Mouse (Mus musculus) stomach, embryonic 16.5 days (tissue): Measurements from ENCODE around the gene Zcwpw1. TPM values are rescaled to one million over a fixed set of nuclear protein-coding genes. Genes with fewer than 3 reads are reported as not detected.
A peak's percentile ranks its signal among the peaks of the same experiment; 100 is the strongest.
"Not testable (repeated sequence)": the region's sequence is repeated elsewhere in the genome, so short reads cannot be mapped to it uniquely, and the experiment has no call there.

Experiments used
- ATAC-seq: fragments of 200-750 bp; cut with Nextera tagmentation; 2 replicates; pipeline ENCODE4 v1.8.0; 2017; ENCODE audit warnings: moderate number of reproducible peaks, moderate TSS enrichment; ENCODE audit not compliant: insufficient read depth, low FRiP score
- H3K27ac ChIP-seq: fragments of 300-500 bp; sonication (generic); 2 replicates; pipeline ENCODE4 v1.5.1; 2014; ENCODE audit warnings: low read length
- H3K27me3 ChIP-seq: fragments of 300-500 bp; sonication (generic); 2 replicates; pipeline ENCODE4 v1.6.1; 2014; ENCODE audit warnings: low read length, control low read depth, mixed read lengths; ENCODE audit not compliant: control insufficient read depth, insufficient read depth
- H3K36me3 ChIP-seq: fragments of 300-500 bp; sonication (generic); 2 replicates; pipeline ENCODE4 v1.6.1; 2014; ENCODE audit warnings: low read length; ENCODE audit not compliant: control insufficient read depth, insufficient read depth
- H3K4me1 ChIP-seq: fragments of 300-500 bp; sonication (generic); 2 replicates; pipeline ENCODE4 v1.6.1; 2014; ENCODE audit warnings: low read length, control low read depth, mixed read lengths; ENCODE audit not compliant: control insufficient read depth, insufficient read depth
- H3K4me2 ChIP-seq: fragments of 300-500 bp; sonication (generic); 2 replicates; pipeline ENCODE4 v1.6.1; 2014; ENCODE audit warnings: low read depth, low read length, mixed read lengths
- H3K4me3 ChIP-seq: fragments of 300-500 bp; sonication (generic); replicated peaks from 2 replicates; pipeline ENCODE4 v1.5.1; 2014; ENCODE audit warnings: mild to moderate bottlenecking, low read length
- H3K9ac ChIP-seq: fragments of 300-500 bp; sonication (generic); 2 replicates; pipeline ENCODE4 v1.6.1; 2014; ENCODE audit warnings: low read length
- H3K9me3 ChIP-seq: fragments of 300-500 bp; sonication (generic); replicated peaks from 2 replicates; pipeline ENCODE4 v1.6.1; 2016; ENCODE audit warnings: low read length, control low read depth; ENCODE audit not compliant: control insufficient read depth
- WGBS: fragments of 180-500 bp; shearing (Covaris S2); extraction: QIAGEN DNeasy Blood & Tissue Kit; methylation state at CpG from one replicate; pipeline ENCODE4 v1.1.7; 2014; 5-methylcytosine and 5-hydroxymethylcytosine counted together
- polyA plus RNA-seq: library from polyadenylated mRNA; unstranded; fragments of >200 nt; fragmentation: Nextera tagmentation; extraction: Ambion mirVana; gene quantifications from 2 replicates; pipeline ENCODE4 v1.2.1, GENCODE M21; 2015

The Zcwpw1 gene
- polyA plus RNA-seq, 1 experiment from 2014 or later, result 18.0 TPM

DNA sequence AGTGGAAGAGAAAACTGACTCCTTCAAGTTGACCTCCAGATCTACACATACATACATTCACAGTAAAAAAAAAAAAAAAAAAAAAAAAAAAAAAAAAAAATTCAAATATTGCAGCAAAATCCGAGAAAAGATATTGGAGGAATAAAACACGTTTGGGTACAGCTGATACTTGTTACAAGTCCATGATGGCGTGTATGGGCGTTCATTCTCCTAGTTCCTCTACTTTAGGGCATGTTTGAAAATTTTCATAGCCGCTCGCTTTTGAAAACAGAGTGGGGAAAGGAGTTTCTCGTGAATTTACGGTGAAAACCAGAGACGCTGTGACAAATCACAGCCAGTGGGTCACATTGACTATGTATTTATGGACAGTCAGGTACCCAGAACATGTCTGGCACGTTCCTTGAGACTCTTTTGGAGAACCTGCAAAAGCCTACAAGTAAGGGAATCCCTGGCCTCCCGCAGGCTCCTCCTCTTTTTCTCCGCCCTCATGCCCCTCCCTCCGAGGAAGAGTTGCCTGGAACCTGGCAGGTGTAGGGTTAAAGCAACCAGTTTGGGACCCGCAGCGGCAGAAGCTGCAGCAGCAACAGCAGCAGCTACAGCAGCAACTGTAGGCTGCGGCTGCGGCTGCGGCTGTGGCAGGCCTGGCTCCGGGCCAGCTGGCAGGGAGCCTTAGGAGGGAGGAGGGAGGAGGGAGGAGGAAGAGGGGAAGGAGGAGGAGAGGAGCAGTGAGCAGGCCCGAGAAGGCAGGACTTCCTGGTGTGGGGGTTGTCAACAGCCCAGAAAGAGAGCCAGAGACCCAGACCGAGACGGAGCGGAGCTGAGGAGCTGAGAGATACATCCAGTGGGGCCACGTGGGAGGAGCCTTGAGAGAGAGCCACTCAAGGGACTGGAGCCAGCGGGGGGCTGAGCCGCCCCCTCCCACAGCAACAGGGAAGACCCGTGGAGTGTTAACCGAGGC, 42.1 kb upstream of the Zcwpw1 start, which contains the start of gene Tsc22d4:
TSS of gene Tsc22d4 (plus strand) at position 517 of the 958 bp plus-strand sequence.
- no peaks in the 10 kb centered on the region for H3K9me3 ChIP-seq
- H3K27me3 ChIP-seq, result no peaks in the 10 kb centered on the region
- 2% methylated on average over 28 of the region's 28 CpGs for WGBS
- H3K27ac ChIP-seq, result peak within 1 kb of the TSS; percentile 99
- H3K4me3 ChIP-seq, result peak within 1 kb of the TSS; percentile 88
- H3K36me3 ChIP-seq, result no peaks in the 10 kb centered on the region
- H3K9ac ChIP-seq, result peak within 1 kb of the TSS; percentile 96
- H3K4me2 ChIP-seq, result peak within 1 kb of the TSS; percentile 98
- peaks cover 21% of the 10 kb centered on the region for H3K4me1 ChIP-seq
- ATAC-seq, result peak; percentile 92

DNA sequence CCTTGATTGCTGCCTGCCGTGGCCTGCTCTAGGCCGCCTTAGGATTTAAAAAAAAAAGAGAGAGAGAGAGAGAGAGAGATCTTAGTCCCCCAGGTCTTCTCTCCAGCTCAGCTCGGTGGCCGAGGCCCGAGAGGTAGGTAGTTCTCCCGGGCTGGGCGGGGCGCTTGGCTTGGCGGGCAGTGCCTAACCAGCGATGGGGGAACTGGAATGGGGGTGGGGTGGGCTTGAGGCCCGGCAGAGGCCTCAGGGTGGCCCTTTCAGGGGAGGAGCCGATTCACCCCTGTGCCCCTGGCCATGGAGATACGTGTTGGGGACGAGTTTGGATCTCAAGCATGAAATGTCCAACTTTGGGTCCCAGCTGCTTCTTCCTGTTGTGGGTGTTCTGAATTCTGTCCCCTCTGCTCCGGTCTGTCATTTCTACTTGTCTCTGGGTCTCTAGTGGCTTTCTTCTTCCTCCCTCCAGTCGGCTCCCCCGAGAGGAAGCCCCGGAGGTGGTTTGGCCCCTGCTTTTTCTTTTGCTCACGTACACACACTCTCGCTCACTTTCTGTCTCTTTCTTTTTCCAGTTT, 41.2 kb upstream of the Zcwpw1 start:
- Histone ChIP-seq H3K4me3 (peak overlapping the region; percentile 88), H3K9me3 (no peaks in the 10 kb centered on the region), H3K27ac (peak overlapping the region; percentile 99), H3K36me3 (peaks cover 4% of the 10 kb centered on the region; the same call in 1 of the 2 replicates), H3K27me3 (no peaks in the 10 kb centered on the region), H3K4me1 (peaks cover 21% of the 10 kb centered on the region), H3K4me2 (peak overlapping the region; percentile 98), H3K9ac (peak overlapping the region; percentile 96)
- WGBS, result 0% methylated on average over 20 of the region's 20 CpGs
- ATAC-seq, result peak; percentile 12; the same call in 1 of the 2 replicates

DNA sequence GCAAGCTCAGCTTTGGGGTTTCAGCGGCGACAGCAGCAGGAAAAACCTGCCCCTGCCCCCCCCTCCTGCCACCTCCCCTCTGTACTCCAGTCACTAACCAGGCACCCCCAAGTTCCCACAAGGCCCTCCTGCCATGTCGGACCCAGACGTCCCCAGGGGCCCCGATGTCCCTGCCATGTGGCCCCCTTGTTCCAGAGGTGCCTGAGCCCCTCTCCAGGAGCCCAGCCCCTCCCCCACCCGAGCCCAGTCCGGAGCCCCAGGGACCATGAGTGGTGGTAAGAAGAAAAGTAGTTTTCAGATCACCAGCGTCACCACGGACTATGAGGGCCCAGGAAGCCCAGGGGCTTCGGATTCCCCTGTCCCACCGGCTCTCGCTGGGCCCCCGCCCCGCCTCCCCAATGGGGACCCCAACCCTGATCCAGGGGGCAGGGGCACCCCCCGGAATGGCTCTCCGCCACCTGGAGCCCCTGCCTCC, 40.7 kb upstream of the Zcwpw1 start:
- H3K9me3 ChIP-seq, result no peaks in the 10 kb centered on the region
- peak overlapping the region; percentile 98 for H3K4me2 ChIP-seq
- peaks cover 21% of the 10 kb centered on the region for H3K4me1 ChIP-seq
- H3K27me3 ChIP-seq, result no peaks in the 10 kb centered on the region
- H3K9ac ChIP-seq, result peak overlapping the region; percentile 96
- 0% methylated on average over 16 of the region's 16 CpGs for WGBS
- peaks cover 8% of the 10 kb centered on the region; the same call in 1 of the 2 replicates for H3K36me3 ChIP-seq
- H3K4me3 ChIP-seq, result peak overlapping the region; percentile 88
- peak overlapping the region; percentile 99 for H3K27ac ChIP-seq
- no peak for ATAC-seq

DNA sequence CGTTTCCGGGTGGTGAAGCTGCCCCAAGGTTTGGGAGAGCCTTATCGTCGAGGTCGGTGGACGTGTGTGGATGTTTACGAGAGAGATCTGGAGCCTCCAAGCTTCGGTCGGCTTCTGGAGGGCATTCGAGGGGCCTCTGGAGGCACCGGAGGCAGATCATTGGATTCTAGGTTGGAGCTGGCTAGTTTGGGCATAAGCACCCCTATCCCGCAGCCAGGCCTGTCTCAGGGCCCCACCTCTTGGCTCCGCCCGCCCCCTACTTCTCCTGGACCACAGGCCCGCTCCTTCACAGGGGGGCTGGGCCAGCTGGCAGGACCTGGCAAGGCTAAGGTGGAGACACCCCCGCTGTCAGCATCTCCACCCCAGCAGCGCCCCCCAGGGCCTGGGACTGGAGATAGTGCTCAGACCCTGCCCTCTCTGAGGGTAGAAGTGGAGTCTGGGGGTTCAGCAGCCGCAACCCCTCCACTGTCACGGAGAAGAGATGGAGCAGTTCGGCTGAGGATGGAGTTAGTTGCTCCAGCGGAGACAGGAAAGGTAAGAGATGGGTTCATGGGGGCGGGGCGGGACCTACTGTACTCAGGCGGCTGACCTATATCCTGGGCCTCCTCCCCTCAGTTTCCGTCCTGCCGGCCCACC, 40.2 kb upstream of the Zcwpw1 start:
- peak overlapping the region; percentile 96 for H3K9ac ChIP-seq
- ATAC-seq, result no peak
- peak overlapping the region; percentile 99 for H3K27ac ChIP-seq
- H3K36me3 ChIP-seq, result peaks cover 12% of the 10 kb centered on the region; the same call in 1 of the 2 replicates
- H3K4me2 ChIP-seq, result peak overlapping the region; percentile 98
- WGBS, result 2% methylated on average over 26 of the region's 26 CpGs
- H3K4me3 ChIP-seq, result peak overlapping the region; percentile 88
- peaks cover 21% of the 10 kb centered on the region for H3K4me1 ChIP-seq
- no peaks in the 10 kb centered on the region for H3K27me3 ChIP-seq
- no peaks in the 10 kb centered on the region for H3K9me3 ChIP-seq

DNA sequence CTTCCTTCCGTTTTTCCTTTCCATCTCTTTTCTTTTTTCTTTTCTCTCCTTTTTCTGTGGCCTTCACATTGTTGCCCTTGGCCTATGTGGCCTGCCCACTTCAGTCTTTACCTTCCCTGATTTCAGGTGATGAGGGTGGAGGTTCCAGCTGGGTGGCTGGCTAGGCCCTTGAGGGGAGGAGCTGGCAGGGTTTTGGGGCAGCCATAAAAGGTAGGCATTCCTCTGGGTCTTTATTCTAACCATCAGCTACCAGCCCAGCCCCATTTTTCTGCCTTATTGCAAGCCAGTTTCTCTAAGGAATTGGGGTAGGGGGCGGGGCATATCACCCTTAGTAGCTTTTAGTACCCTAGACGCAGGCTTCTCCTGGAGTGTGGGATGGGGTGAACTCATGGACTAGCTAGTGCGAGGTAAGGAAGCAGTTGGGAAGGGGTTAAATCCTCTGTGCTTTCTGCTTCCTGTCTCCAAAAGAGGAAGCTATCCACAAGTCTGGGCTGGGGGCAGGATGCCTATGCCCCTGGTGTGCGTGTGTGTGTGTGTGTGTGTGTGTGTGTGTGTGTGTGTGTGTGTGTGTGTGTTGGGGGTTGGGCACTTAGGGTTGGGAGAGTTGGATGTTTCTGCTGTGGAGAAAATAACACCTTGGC, 39.3 kb upstream of the Zcwpw1 start:
- Histone ChIP-seq H3K4me1 (peaks cover 21% of the 10 kb centered on the region), H3K4me2 (peak overlapping the region; percentile 98), H3K9ac (peak overlapping the region; percentile 96), H3K36me3 (peaks cover 12% of the 10 kb centered on the region; the same call in 1 of the 2 replicates), H3K27ac (peak overlapping the region; percentile 99), H3K9me3 (no peaks in the 10 kb centered on the region), H3K27me3 (no peaks in the 10 kb centered on the region), H3K4me3 (peak overlapping the region; percentile 88)
- 18% methylated on average over 5 of the region's 5 CpGs for WGBS
- no peak for ATAC-seq

DNA sequence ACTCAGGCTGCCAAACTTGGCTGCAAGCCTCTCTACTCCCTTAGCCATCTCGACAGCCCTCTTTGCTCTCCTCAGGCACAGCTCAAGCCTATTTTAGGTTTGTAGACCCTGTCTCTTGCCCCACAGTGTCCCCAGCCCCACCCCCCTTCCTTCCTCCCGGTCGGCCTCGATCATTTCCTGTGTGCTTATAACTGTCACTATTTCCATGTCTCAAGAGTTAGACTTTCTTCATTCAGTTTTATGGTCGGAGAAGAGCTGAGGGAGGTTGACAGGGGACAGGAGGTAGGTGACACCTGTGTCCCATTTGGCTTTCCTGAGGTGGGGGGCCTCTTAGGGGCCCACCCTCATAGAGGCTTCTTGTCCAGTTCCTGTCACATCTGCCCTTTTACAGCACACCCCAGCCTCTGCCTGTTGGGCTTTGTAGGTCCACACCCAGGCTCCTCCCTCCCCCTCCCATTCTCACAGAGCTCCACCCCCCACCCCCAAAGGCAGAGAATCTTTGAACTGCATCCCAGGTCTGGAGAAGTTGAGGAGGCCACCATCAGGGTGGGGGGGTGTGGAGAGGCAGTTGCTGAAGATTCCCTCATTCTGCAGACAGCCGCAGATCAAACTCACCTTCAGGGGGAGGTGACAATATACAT, 38.3 kb upstream of the Zcwpw1 start:
- Histone ChIP-seq H3K4me1 (peaks cover 21% of the 10 kb centered on the region), H3K9ac (peak overlapping the region; percentile 96), H3K27me3 (no peaks in the 10 kb centered on the region), H3K27ac (peak overlapping the region; percentile 99), H3K4me3 (peak overlapping the region; percentile 88), H3K4me2 (peak overlapping the region; percentile 98), H3K36me3 (peaks cover 12% of the 10 kb centered on the region; the same call in 1 of the 2 replicates), H3K9me3 (no peaks in the 10 kb centered on the region)
- 35% methylated on average over 6 of the region's 6 CpGs for WGBS
- ATAC-seq, result no peak

DNA sequence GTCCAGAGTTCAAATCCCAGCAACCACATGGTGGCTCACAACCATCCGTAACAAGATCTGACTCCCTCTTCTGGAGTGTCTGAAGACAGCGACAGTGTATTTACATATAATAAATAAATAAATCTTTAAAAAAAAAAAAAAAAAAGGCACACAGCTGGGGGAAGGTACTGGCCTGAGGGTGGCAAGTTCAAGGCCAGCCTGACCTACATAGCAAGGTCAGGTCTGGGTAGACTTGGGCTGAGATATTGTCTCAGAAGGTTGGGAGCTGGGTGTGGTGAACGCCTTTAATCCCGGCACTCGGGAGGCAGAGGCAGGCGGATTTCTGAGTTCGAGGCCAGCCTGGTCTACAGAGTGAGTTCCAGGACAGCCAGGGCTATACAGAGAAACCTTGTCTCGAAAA, 37.4 kb upstream of the Zcwpw1 start:
- not testable (repeated sequence) for H3K4me3 ChIP-seq, H3K9me3 ChIP-seq, H3K27ac ChIP-seq, H3K4me2 ChIP-seq, H3K27me3 ChIP-seq, H3K9ac ChIP-seq, ATAC-seq
- Histone ChIP-seq H3K36me3 (peaks cover 12% of the 10 kb centered on the region; the same call in 1 of the 2 replicates), H3K4me1 (peaks cover 21% of the 10 kb centered on the region)
- WGBS, result 87% methylated on average over 7 of the region's 8 CpGs

DNA sequence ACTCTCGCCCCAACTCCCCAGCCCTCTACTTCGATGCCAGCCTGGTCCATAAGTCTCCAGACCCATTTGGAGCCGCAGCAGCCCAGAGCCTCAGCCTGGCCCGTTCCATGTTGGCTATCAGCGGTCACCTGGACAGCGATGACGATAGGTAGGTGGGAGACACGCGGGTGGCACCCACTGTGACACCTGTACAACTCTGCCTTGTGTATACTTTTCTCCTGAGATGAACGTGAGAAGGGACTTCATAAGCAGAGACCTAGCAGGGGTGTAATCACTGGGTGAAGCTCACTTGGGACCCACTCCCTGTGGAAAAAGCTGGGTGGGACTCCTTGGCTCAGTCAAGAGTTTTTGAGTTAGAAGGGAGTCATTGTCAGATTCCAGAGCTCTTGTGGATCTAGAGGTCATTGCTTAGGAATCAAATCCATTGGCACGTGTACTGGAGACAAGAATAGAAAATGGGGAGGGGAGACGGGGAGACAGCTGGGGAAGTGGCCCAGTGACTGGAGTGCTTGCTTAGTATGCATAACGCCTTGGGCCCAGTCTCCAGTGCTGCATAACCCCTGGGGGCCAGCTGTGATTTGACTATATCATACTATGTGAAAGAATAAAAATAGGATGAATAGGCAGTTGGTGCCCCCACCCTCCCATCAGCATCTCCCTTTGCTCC, 36.2 kb upstream of the Zcwpw1 start:
- H3K36me3 ChIP-seq, result peaks cover 12% of the 10 kb centered on the region; the same call in 1 of the 2 replicates
- no peak overlapping the region for H3K4me3 ChIP-seq
- H3K27ac ChIP-seq, result no peak overlapping the region
- H3K4me1 ChIP-seq, result peaks cover 26% of the 10 kb centered on the region
- H3K27me3 ChIP-seq, result no peaks in the 10 kb centered on the region
- H3K4me2 ChIP-seq, result no peak overlapping the region
- no peak for ATAC-seq
- WGBS, result 90% methylated on average over 13 of the region's 13 CpGs
- no peaks in the 10 kb centered on the region for H3K9me3 ChIP-seq
- no peak overlapping the region for H3K9ac ChIP-seq
